Mouse (Mus musculus): ENCODE results near the gene Map1lc3b. TPM values are rescaled to one million over a fixed set of nuclear protein-coding genes. Genes with fewer than 3 reads are reported as not detected.

Gene Map1lc3b
- polyA plus RNA-seq, 1 experiment: 101 TPM

DNA sequence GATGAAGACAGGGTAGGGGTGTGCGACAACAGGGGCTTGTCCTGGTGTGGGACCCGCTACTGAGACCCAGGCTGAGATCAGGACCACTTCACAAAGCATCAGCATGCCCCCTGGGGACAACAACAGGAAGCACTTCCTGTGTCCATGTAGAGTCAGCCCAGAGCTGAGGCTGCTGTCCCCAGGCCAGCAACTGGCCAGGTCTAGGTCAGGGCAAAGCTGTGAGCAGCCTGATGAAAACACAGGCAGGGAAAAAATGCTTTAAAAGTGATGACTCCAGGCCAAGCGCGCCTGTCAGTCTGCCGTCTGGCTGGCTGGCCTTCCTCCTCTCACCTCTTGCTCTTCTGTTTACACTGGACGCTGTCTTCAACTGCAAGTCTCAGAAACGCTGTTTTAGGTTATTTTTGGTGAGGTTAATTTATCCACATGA lies 41.5 kb downstream of the Map1lc3b start:
- no peaks in the 10 kb centered on the region for H3K27me3 ChIP-seq (ENCODE audit: control insufficient read depth, insufficient read depth, insufficient read length)
- peaks cover 100% of the 10 kb centered on the region for H3K79me2 ChIP-seq (ENCODE audit: control insufficient read depth, insufficient read depth)
- H3K4me3 ChIP-seq (ENCODE audit: insufficient read depth, poor library complexity, severe bottlenecking): no peak overlapping the region
- H3K36me3 ChIP-seq (ENCODE audit: control insufficient read depth, insufficient read depth): peaks cover 18% of the 10 kb centered on the region
- TF ChIP-seq USF1 (IDR thresholded peaks at IDR 0.05; ENCODE audit: low read depth): no peak
- peak; percentile 29 for TF ChIP-seq MYOD1 (IDR thresholded peaks at IDR 0.05; ENCODE audit: control insufficient read depth, insufficient read length, low read depth)
- peak overlapping the region; percentile 21 for H3ac ChIP-seq (ENCODE audit: control insufficient read depth, insufficient read length, low read depth)
- peaks cover 76% of the 10 kb centered on the region for H3K79me3 ChIP-seq (ENCODE audit: low read depth)

DNA sequence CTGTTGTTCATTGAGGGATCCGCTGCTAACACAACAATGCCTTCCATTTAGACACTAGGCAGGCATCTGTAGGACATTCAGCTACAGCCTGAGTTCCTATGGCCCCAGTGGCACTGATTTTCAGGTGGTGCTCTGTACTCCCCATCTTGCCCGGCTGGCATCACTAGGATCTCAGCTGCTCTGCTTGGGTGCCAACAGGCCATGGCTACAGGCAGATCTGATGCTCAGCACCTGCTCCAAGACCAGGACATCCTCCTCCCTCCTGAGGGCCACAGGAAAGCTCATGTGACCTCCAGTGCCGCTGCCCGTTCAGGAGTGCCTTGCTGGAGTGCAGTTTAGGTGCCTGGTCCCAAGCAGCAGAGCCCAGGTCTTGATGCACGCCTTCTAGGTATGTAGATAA lies 42.2 kb downstream of the Map1lc3b start:
- no peak overlapping the region for H3ac ChIP-seq (ENCODE audit: control insufficient read depth, insufficient read length, low read depth)
- TF ChIP-seq FOSL1 (IDR thresholded peaks at IDR 0.05; ENCODE audit: insufficient read depth, low read length, poor library complexity, severe bottlenecking) (no peak), USF1 (IDR thresholded peaks at IDR 0.05; ENCODE audit: low read depth) (no peak), CEBPB (IDR thresholded peaks at IDR 0.05; ENCODE audit: low read depth) (no peak), CTCF (IDR thresholded peaks at IDR 0.05; ENCODE audit: control insufficient read depth, insufficient read depth, insufficient read length) (no peak), MYOG (IDR thresholded peaks at IDR 0.05; ENCODE audit: control insufficient read depth, extremely low read depth, insufficient read length) (no peak), MAX (IDR thresholded peaks at IDR 0.05) (no peak)
- peaks cover 80% of the 10 kb centered on the region for H3K79me3 ChIP-seq (ENCODE audit: low read depth)
- H3K36me3 ChIP-seq (ENCODE audit: control insufficient read depth, insufficient read depth): peaks cover 15% of the 10 kb centered on the region
- no peaks in the 10 kb centered on the region for H3K27me3 ChIP-seq (ENCODE audit: control insufficient read depth, insufficient read depth, insufficient read length)
- H3K79me2 ChIP-seq (ENCODE audit: control insufficient read depth, insufficient read depth): peaks cover 100% of the 10 kb centered on the region
- no peak overlapping the region for H3K4me3 ChIP-seq (ENCODE audit: insufficient read depth, poor library complexity, severe bottlenecking)

DNA sequence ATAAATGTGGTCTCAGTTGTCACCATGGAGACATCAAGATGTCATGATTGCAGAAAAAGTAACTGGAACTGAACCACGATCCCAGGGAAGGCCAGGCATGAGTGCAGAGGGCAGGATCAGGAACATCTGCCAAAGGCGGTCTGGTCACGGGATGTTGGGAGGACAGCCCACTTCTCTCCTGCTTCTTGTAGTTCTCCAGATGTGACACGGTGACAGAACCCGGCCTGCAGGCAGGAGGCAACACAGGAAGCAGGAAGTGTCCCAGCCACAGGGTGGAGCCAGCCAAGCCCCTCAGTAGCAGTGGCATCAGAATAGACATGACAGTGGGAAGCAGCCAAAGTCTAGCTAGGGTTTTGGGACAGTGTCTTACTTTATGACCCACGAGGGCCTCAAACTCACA lies 45.4 kb downstream of the Map1lc3b start:
- no peak overlapping the region for H3ac ChIP-seq (ENCODE audit: control insufficient read depth, insufficient read length, low read depth)
- H3K79me3 ChIP-seq (ENCODE audit: low read depth): peaks cover 84% of the 10 kb centered on the region
- H3K4me3 ChIP-seq (ENCODE audit: insufficient read depth, poor library complexity, severe bottlenecking): no peak overlapping the region
- TF ChIP-seq MYOD1 (IDR thresholded peaks at IDR 0.05; ENCODE audit: control insufficient read depth, insufficient read length, low read depth) (no peak), MYOG (IDR thresholded peaks at IDR 0.05; ENCODE audit: control insufficient read depth, extremely low read depth, insufficient read length) (no peak), FOSL1 (IDR thresholded peaks at IDR 0.05; ENCODE audit: insufficient read depth, low read length, poor library complexity, severe bottlenecking) (no peak), CEBPB (IDR thresholded peaks at IDR 0.05; ENCODE audit: low read depth) (no peak), MAX (IDR thresholded peaks at IDR 0.05) (no peak), USF1 (IDR thresholded peaks at IDR 0.05; ENCODE audit: low read depth) (no peak), CTCF (IDR thresholded peaks at IDR 0.05; ENCODE audit: control insufficient read depth, insufficient read depth, insufficient read length) (no peak)
- H3K27me3 ChIP-seq (ENCODE audit: control insufficient read depth, insufficient read depth, insufficient read length): no peaks in the 10 kb centered on the region
- peaks cover 4% of the 10 kb centered on the region for H3K36me3 ChIP-seq (ENCODE audit: control insufficient read depth, insufficient read depth)
- H3K79me2 ChIP-seq (ENCODE audit: control insufficient read depth, insufficient read depth): peaks cover 100% of the 10 kb centered on the region

DNA sequence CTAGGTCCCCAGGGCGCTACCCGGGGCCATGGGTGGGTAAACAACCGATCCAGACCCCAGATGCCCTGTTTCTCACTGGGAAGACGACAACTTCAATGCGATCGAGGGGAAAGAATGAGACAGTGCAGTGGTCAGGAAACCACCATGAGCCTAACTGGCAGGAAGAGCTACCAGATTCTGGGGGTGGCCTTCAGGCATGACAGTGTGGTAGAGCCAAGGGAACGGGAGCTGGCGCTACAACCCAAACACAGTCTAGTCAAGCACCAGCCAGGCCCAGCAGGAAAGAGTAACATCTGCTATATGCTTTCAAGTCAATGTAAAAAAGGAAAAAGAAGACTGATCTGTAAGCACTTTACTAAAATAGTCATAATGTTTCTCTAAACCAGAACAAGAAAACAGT lies 46.0 kb downstream of the Map1lc3b start:
- H3K79me3 ChIP-seq (ENCODE audit: low read depth): peaks cover 82% of the 10 kb centered on the region
- no peak overlapping the region for H3K4me3 ChIP-seq (ENCODE audit: insufficient read depth, poor library complexity, severe bottlenecking)
- H3K27me3 ChIP-seq (ENCODE audit: control insufficient read depth, insufficient read depth, insufficient read length): no peaks in the 10 kb centered on the region
- H3ac ChIP-seq (ENCODE audit: control insufficient read depth, insufficient read length, low read depth): no peak overlapping the region
- H3K79me2 ChIP-seq (ENCODE audit: control insufficient read depth, insufficient read depth): peaks cover 100% of the 10 kb centered on the region
- no peak for TF ChIP-seq MAX (IDR thresholded peaks at IDR 0.05)
- no peak for TF ChIP-seq CTCF (IDR thresholded peaks at IDR 0.05; ENCODE audit: control insufficient read depth, insufficient read depth, insufficient read length)
- TF ChIP-seq FOSL1 (IDR thresholded peaks at IDR 0.05; ENCODE audit: insufficient read depth, low read length, poor library complexity, severe bottlenecking): no peak
- TF ChIP-seq MYOG (IDR thresholded peaks at IDR 0.05; ENCODE audit: control insufficient read depth, extremely low read depth, insufficient read length): no peak
- no peak for TF ChIP-seq MYOD1 (IDR thresholded peaks at IDR 0.05; ENCODE audit: control insufficient read depth, insufficient read length, low read depth)
- no peak for TF ChIP-seq USF1 (IDR thresholded peaks at IDR 0.05; ENCODE audit: low read depth)
- TF ChIP-seq CEBPB (IDR thresholded peaks at IDR 0.05; ENCODE audit: low read depth): no peak
- H3K36me3 ChIP-seq (ENCODE audit: control insufficient read depth, insufficient read depth): peaks cover 4% of the 10 kb centered on the region

DNA sequence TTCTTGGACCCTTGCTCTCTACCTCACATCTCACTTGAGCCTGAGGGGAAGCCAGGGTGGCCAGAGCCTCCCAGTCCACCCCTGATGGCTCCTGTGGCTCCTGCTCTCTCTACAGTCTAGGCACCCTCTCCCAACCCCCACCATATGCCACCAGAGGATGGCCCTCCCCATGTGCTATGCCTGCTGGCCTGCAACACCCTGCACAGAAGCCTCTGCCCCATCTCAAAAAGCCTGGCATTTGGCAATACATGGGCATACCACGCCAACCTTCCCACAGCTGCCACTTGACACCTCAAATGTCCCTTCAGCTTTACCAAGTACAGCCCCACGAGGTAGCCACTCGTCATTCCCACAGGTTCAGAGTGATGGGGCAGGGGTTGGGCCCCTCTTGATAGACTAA lies 52.6 kb downstream of the Map1lc3b start:
- Histone ChIP-seq H3ac (ENCODE audit: control insufficient read depth, insufficient read length, low read depth) (no peak overlapping the region), H3K36me3 (ENCODE audit: control insufficient read depth, insufficient read depth) (peaks cover 1% of the 10 kb centered on the region), H3K4me3 (ENCODE audit: insufficient read depth, poor library complexity, severe bottlenecking) (no peak overlapping the region), H3K79me2 (ENCODE audit: control insufficient read depth, insufficient read depth) (peaks cover 100% of the 10 kb centered on the region), H3K79me3 (ENCODE audit: low read depth) (peaks cover 89% of the 10 kb centered on the region), H3K27me3 (ENCODE audit: control insufficient read depth, insufficient read depth, insufficient read length) (no peaks in the 10 kb centered on the region)
- TF ChIP-seq USF1 (IDR thresholded peaks at IDR 0.05; ENCODE audit: low read depth) (no peak), CTCF (IDR thresholded peaks at IDR 0.05; ENCODE audit: control insufficient read depth, insufficient read depth, insufficient read length) (no peak), MYOG (IDR thresholded peaks at IDR 0.05; ENCODE audit: control insufficient read depth, extremely low read depth, insufficient read length) (no peak), CEBPB (IDR thresholded peaks at IDR 0.05; ENCODE audit: low read depth) (no peak), MYOD1 (IDR thresholded peaks at IDR 0.05; ENCODE audit: control insufficient read depth, insufficient read length, low read depth) (no peak), MAX (IDR thresholded peaks at IDR 0.05) (no peak), FOSL1 (IDR thresholded peaks at IDR 0.05; ENCODE audit: insufficient read depth, low read length, poor library complexity, severe bottlenecking) (no peak)

DNA sequence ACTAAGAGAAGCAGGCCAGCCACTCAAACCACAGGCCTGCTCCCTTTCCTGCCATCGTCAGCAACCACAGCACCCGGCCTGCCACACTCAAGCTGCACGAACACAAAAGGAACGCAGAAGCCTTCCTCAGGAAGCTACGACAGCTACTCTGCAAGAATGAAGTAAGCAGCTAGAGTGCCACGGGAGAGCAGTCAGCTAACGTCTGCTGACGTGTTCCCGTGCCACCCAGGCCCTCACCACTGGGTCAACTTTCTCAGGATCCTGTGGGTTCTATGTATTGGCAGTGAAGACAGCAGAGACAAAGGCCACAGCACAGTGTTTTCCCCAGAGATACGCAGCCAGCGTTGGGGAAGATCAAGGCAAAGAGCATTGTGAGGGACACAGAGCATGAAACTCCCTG lies 53.2 kb downstream of the Map1lc3b start:
- Histone ChIP-seq H3K27me3 (ENCODE audit: control insufficient read depth, insufficient read depth, insufficient read length) (no peaks in the 10 kb centered on the region), H3K79me2 (ENCODE audit: control insufficient read depth, insufficient read depth) (peaks cover 100% of the 10 kb centered on the region), H3K4me3 (ENCODE audit: insufficient read depth, poor library complexity, severe bottlenecking) (no peak overlapping the region), H3ac (ENCODE audit: control insufficient read depth, insufficient read length, low read depth) (no peak overlapping the region), H3K79me3 (ENCODE audit: low read depth) (peaks cover 90% of the 10 kb centered on the region), H3K36me3 (ENCODE audit: control insufficient read depth, insufficient read depth) (peaks cover 6% of the 10 kb centered on the region)
- no peak for TF ChIP-seq MYOD1 (IDR thresholded peaks at IDR 0.05; ENCODE audit: control insufficient read depth, insufficient read length, low read depth)
- no peak for TF ChIP-seq MAX (IDR thresholded peaks at IDR 0.05)
- TF ChIP-seq USF1 (IDR thresholded peaks at IDR 0.05; ENCODE audit: low read depth): no peak
- TF ChIP-seq CTCF (IDR thresholded peaks at IDR 0.05; ENCODE audit: control insufficient read depth, insufficient read depth, insufficient read length): no peak
- no peak for TF ChIP-seq MYOG (IDR thresholded peaks at IDR 0.05; ENCODE audit: control insufficient read depth, extremely low read depth, insufficient read length)
- no peak for TF ChIP-seq CEBPB (IDR thresholded peaks at IDR 0.05; ENCODE audit: low read depth)
- TF ChIP-seq FOSL1 (IDR thresholded peaks at IDR 0.05; ENCODE audit: insufficient read depth, low read length, poor library complexity, severe bottlenecking): no peak

All from C2C12 (cell line).